Mouse (Mus musculus): ENCODE measurements at regions not wholly inside any gene's neighbourhood (a gene's known extent, or its start where the extent isn't known, plus 50 kb on each side); places are given as distances from the start of the nearest gene placed in this dataset.

DNA sequence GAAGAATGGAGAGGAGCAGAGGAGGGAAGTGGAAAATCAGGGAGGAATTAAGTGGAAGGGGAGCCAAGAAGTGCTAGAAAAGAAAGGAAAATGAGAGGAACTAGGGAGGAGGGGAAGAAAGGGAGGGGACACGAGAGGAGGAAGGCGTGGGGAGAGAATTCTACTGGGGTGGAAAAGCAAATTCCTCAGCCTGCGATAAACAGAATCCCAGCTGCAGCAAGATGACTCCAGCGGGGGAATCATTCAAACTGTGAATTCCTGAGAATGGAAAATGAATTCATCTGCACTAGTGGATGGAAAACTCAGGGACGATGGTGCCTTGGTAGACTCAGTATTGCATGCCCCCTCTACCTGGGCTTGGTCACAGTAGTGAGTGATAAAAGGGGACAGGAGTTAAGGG lies 322.6 kb downstream of the Bcor start:
- no peak for DNase-seq (ENCODE audit: low read depth, low spot score)

DNA sequence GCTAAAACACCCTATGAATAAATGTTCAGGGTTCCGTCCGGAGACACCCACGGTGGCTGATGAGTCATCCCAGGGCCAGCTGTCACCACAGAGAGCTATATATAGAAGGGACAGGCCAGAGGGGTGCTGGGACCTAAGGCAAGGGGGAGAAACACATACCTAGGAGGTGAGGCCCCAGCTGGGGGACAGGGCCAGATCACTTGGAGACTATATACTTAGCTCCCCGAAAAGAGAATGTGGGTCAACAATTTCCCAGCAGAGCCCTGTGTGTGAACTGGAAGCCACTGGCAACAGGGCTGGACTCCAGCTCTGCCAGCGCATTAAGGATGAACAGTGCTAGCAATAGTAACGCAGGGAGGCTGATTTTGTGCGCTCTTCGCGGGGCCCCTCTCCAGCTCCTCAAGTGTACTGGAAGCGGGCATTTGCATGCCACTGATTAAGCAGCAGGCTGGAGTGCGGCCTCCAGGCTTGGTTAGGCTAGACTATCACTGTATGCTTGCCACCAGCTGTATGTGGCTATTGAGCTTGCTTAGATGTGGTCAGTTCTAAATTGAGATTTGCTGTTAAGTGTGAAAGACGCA lies 320.4 kb downstream of the Bcor start:
- no peak for DNase-seq (ENCODE audit: low read depth, low spot score)

DNA sequence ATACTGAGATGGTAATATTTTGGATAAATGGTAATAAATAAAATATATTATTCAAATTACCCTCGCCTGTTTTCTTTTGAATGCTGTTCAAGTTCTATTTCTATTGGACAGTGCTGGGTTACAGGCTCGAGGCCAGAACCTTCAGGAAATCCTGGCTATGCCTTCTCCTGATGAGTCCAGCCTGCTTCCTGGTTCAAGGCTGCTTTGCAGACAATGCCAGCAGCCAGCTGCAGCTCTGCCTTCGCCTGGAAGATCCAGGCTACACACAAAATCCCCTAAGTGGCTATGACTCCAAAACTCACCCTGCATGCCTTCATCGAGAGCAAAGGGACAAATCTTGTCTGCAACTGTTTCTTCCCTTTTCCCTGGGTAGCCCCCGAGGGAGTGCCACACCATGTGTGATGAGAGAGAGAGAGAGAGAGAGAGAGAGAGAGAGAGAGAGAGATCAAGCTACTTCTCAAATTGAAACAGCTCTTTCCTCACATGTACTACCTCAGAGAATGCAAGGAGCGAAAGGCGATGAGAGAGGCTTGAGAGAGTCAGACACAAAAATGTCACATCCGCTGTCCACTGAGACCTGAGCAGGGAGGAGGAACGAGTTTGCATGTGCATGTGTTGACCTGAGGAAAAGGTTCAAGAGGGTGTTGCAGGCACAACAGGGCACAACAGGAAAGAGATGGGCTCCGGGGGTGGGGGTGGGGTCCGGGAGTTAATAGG lies 319.7 kb downstream of the Bcor start:
- DNase-seq (ENCODE audit: low read depth, low spot score): no peak

DNA sequence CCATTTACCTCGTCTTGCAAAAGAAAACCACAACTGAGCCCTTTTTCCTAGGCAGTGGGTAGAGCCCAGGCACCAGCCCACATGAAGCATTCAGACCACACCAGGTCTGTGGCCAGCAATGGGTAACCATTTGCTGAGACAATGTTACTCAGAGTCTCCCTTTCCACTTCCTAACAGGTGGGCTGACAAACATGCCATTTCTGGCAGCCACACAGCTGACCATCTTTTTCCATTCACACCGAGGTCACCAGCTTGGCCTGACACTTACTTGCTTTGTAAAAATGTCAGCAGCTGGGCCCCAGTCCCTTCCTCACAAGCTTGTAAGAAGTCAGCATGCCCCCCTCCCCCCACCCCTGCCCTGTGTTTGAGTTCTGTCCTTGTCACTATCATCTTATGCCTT lies 314.6 kb downstream of the Bcor start:
- DNase-seq (ENCODE audit: low read depth, low spot score): peak; percentile 28

DNA sequence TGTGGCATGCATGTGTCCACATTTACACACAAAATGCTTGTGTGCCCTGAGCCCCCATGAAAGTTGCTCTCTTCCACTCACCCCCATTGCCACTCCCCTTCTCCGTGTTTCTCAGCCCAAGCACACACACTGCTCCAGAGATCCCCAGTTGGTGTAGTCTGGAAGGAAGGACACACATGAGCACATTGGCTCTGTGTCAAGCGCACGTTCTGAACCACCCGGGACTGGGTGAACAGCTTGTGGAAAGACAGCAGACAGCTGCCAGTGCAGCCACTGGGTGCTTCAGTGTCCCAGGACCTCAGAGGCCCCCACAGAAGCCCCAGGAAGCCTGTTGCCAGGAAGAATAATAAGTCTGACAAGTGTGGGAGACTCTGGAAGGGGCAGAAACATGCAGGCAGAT lies 304.2 kb downstream of the Bcor start:
- no peak for DNase-seq (ENCODE audit: low read depth, low spot score)

DNA sequence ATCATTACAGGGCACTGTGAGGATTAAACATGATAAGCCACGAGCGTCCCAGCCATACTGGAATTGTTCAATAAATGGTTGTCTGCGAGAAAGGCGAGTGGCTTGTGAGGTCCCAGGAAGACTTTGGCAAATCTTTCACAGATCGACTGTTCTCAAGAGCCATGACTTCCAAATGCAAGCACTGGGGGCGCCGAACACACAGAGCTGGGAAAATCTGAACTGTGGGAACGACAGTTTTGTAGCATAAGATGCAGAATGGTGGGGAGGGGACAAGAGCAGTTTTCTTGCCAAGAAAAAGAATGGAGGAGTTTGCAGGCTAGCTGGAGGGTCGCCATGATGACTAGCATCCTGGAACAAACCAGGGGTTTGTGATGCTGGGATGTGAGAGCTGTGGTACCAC lies 300.8 kb downstream of the Bcor start:
- no peak for DNase-seq (ENCODE audit: low read depth, low spot score)

DNA sequence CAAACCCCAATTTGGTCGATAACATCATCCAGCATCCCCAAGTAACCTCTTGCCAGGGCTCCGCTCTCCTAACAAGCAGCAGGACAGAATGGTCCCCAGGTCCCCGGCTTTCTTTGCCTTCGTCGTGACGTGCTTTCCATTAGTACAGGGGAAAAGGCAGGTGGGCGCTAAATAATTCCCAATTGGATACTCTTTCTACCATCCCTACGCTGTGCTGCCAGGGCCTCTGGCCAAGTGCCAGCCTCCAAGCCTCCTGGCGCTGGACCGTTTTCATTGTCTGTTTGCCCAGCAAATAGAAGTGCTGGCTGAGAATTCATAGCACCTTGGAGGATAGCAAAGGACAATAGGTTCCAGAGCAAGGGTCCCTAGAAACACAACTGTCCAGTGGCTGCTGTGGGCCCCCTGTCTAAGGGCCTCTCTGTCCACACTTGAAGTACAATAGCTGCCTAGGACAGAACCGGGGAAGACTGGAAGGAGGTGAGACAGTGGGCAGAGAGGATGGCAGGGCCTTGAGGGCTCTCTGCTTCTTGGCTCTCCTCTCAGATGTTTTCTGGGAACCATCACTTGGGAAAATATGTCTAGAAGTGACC lies 298.9 kb downstream of the Bcor start:
- DNase-seq (ENCODE audit: low read depth, low spot score): no peak

DNA sequence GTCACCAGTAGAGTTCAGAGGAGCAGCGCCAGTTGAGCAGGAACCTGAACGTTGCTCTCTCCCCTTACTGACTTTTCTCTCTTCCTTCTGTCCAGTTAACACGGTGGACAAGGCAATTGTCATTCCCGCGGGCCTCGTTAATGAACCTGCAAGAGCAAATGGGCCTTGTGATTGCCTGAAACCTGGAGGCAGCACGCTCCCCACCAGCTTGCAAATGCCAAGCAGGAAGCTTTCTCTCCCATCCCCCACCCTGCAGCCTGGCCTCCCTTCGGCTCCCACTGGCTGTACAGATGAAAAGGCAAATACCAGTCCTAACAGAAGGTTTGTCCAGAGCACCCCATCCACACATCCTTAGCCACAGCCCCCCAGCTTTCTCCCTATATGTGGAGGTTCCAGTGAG lies 298.3 kb downstream of the Bcor start:
- DNase-seq (ENCODE audit: low read depth, low spot score): no peak

DNA sequence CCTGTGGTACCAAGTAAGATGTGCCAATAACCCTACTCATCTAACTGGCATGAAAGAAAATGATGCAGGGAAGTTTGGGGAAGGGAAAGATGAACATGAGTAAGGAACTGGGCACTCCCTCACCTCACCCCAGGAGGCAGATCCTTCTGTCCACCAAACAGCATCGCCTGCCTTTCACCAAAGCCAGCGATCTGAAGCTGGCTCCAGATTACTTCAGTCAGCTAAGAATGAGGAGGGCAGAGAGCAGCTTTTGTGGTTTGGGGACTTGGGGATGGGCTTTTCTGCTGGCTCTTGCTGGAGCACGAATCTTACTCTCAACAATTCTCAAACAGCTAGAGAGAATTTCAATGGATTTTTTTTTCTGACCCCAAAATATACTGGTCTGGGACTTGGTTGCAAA lies 297.0 kb downstream of the Bcor start:
- no peak for DNase-seq (ENCODE audit: low read depth, low spot score)

DNA sequence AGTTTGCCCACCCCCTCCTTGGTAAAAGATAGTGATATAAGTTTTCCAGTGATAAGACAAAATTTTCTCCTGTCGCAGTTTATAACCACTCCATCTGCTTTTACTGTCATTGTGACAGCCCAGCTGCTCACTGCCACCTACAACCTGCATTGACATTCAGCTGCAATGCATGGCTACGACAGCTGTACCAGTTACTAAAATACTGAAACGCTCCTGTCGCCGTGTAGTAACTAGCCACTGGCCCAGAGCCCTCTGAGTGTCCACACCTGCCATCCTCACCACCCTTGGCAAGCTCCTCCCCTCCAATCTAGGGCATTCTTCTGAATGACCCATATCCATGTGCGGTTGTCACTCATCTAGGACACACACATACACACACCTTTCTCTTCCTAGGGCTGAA lies 286.2 kb downstream of the Bcor start:
- DNase-seq (ENCODE audit: low read depth, low spot score): no peak

DNA sequence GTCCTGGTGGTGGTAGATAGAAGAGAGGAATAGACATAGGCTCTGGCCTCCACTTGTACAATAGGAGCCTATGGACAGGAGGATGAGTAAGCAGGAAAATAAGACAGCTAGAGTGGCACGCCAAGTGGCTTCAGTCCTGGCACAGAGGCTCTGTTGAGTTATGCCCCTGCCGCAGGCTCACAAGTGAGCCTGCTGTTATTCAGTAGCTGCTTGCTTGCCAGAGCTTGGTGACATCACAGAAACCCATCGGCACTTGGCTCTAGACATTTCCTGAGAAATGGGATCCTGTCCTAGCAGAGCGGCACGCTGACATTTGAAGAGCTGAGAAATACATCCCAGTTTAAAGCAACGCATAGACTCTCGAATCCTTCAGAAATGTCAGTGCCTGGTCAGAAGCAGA lies 283.5 kb downstream of the Bcor start:
- DNase-seq (ENCODE audit: low read depth, low spot score): no peak

DNA sequence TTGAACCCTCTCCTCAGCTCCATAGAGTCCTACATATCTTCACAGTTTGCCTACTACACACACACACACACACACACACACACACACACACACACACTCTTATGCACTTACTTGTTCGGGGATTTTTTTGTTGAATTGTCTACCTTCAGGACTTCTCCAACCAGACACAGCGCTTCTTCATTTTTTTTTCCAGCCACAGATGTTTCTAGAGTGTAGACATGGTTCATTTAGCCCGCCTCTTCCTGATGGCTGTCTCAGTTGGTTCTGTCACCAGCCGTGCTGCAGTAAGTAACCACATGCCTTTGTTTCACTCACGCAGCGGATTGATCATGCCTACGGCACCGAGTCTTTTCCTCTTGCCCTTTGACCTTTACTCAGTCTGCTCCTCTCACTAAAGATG lies 282.1 kb downstream of the Bcor start:
- DNase-seq (ENCODE audit: low read depth, low spot score): peak; percentile 28

DNA sequence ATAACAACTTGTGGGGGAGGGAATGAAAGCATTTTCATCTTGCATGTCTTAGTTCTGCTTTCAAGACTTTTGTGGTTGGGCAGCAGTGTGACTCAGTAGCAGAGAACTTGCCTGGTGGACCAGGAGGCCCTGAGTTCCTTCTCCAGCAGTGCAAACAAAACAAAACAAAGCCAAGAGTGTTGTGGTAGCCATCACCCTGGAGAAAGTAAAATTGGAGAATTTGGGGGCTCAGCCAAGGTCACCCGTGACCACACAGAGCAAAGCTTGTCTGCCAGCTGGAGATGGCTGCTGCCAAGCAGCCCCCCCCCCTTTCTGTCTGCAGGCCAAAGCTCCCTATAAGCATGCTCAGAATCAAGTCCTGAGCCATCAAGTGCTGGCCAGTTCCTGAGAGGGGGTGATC lies 279.2 kb downstream of the Bcor start:
- DNase-seq (ENCODE audit: low read depth, low spot score): no peak

DNA sequence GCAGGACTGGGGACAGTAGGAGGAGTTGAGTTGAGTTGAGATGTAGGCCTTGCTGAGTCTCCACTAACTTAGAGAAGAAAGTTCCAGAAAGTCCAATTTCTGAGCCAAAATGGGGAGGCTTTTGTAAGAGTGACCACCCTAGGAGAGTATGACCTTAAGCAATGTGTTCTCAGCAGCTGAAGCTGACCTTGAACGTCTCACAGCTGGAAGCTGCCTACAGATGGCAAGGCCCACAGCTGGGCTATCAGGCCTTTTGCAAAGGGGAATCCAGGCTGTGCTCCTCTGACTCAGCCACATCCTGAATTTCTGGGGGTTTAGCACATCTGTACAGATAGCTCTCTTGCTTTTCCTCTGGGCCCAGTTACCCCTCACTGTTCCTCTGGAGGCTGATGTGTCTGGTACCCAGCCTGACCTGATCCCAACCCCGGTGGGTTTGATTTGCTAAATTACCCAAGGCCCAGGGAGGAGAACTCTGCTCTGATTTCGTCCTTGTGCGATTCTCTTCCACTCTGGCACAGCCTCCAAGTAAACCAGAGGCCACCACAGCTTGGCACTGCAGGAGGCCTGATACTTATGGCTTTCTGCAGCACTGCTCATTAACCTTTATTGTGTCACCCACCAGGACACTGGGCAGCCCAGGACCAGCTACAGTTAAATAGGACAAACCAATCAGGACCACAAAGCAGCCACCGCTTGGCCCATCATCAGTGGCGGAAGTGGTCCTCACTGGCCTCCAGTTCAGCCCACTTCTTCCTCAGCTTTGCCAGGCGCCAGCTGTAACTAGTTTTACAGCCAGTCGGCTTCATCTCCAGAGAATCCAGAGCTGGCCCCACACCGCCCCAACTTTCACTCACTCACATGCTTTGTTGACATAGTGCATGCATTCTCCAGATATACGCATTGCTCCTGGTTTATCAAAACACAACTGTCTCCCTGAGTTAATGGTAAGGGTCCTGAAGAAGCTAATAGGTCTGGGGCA lies 276.1 kb downstream of the Bcor start:
- DNase-seq (ENCODE audit: low read depth, low spot score): no peak

DNA sequence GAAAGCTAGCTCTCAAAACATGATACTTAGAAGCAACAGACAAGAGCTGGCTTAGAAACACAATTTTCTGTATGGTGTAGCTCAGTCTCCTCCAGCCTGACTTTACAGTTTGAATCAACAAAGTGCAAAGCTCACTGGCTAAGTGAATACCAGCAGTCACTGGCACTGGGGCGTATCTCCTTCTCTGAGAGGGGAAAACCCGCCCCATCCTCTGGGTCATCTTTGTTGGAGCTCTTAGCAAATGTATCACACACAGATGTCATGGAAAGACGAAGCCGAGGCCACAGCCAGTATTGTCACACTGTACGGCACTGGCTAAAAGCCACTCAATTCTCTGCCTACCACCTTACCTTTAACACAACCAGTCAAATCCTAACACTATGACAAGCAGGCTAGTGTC lies 267.8 kb downstream of the Bcor start:
- DNase-seq (ENCODE audit: low read depth, low spot score): no peak

DNA sequence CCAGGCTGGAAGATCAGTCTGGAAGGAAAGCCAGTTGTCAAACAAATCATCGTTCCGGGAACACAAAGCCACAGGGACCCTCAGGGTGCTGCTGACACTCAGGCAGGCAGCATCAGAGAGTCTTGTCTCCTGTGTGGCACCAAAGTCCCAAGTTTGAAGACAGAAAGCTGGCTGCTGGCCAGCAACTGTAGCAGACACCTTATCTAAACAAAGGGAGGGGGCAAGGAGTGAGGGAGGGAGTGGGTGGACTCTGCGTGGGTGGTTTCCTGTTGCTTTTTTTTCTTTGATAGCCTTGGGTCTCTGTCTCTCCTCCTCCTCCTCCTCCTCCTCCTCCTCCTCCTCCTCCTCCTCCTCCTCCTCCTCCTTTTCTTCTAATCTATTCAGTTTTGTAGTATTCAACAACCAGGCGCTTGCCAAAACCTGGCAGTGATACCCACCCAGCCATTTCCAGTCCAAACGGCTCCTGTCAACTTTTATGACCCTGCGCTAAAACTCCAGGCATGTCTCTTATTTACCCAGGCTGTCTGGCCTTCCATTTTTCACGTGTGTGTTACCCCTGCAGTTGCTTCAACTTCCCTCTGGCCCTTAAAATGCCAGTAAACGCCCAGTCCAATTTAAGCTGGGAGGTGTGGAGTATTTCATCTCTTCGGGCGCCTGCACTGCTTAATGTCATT lies 266.4 kb downstream of the Bcor start:
- DNase-seq (ENCODE audit: low read depth, low spot score): peak; percentile 41

DNA sequence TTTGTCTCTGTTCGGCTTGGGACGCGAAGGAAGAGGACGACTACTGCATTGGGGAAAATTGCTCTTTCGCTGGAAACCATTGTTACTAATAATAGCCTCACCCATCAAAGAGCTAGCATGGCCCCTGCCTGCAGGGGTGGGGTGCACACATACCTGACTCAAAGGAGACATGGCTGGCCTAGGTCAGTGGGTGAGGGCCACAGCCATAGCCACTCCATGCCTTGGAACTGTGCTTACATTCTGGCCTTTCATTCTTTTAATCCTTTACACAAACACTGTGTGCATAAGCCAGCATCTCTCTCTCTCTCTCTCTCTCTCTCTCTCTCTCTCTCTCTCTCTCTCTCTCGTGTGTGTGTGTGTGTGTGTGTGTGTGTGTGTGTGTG lies 265.9 kb downstream of the Bcor start:
- no peak for DNase-seq (ENCODE audit: low read depth, low spot score)

DNA sequence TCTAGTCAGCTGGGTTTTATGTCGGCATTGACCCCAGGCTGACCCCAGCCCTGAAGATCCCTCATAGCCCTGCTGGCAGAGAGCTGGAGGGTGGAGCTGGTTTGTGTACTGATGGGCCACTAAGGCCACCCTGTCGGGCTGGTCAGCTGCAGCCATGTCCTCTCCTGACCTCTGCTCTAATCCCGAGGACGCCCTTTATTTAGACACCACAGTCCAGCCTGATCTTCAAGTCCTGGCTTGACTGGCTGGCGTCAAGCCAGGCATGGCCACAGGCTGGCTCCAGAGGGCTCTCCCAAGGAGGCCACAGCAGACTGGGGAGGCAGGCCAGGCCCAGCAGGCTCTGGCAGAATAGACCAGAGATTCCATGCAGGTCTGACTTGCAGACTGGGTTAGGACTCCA lies 264.8 kb downstream of the Bcor start:
- DNase-seq (ENCODE audit: low read depth, low spot score): no peak

DNA sequence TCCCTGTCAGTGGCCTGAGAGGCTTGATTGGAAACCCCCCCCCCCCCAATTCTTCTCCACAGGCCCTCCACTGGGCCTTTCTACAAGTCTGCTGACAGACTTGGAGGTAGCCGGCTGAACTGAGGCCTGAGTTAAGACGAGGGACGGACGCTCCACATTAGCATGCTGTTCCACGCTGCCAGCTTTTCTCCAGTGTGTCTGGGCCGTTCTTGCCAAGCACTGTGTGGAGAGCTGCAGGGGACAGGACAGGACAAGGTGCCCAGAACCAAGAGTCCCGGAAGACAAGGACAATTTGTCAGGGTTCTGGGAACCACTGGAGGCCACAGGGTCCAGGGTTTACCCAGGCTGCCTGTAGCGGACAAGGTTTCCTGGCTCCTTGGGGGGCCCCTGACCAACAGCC lies 261.9 kb downstream of the Bcor start:
- DNase-seq (ENCODE audit: low read depth, low spot score): no peak

DNA sequence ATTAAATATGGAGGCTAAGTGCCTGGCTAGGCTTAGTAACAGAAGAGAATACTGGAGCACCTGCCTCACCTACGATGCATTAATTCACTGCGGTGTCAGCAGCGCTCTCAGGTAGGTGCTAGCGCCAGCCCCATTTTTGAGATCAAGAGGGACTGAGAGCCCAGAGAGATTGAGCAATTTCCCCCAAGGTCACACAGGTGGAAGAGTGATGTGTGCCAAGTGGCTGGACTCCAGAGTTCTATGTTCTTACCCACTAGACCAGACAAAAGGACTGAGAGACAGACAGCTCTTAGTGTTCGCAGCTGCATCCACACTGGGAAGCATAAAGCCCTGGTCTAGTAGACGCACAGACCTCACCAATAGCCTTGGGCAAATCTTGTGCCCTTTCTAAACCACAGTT lies 261.1 kb downstream of the Bcor start:
- DNase-seq (ENCODE audit: low read depth, low spot score): no peak

DNA sequence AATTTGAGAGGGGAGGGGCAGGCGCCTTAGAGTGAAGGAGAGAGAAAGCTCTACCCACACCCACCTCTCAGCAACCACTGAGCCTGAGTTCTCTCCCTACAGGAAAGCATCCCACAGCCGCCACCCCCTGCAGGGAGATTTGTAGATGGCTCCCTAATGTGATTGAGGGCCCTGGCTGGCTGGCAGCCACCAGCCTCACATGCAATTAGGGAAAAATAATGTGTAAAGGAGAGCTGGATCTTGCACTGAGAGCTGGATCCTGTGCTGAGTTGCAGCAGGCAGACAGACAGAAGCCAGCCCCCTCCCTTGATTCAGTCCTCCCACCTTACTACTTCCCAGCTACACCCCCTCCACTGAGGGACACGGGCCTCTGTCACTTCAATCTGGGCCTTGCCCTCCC lies 260.2 kb downstream of the Bcor start:
- no peak for DNase-seq (ENCODE audit: low read depth, low spot score)

DNA sequence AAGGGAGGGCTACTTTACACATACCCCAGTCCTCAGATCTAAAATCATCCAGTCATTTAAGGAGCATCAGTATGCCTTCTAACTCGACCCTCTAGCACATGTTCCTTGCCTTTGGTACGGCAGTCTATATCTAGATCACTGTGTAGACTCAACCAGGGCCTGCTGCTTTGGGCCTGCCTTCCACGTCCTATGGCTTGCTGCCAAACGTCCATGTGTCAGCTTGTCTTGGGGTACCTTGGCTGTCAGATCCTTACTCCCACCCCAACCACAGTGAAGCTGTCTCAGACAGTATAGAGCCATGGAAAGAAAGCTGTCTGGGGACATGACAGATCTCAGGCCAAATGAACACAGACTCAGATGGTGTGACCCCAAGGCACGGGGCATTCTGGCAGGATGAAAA lies 258.4 kb downstream of the Bcor start:
- no peak for DNase-seq (ENCODE audit: low read depth, low spot score)

Data from CD4-positive helper T cell, adult 2 months (primary cell).